10 mouse cellular contexts compared by ENCODE assay signal in genomic region chr6:140509151-140509530, GRCm38 (mm10).
DNase-seq lines count a peak whose midpoint lies in the region; ATAC-seq and TF ChIP-seq lines count a peak whose summit lies in the region.
"Had no signal": no experiment of that assay in that cellular context is flagged by ENCODE, and none has a peak within 500 bp of the region (broad histone marks: within the 10 kb centered on the region; RNA-seq: fewer than 3 reads in every experiment).

No protein-coding gene starts in this region.

- DNase-seq in kidney, adult 2 months = no peak
- DNase-seq in kidney, postnatal 10 days = no peak
- DNase-seq in midbrain, embryonic 14.5 days = no peak
- DNase-seq in midbrain, postnatal 0 days (ENCODE audit: low spot score) = no peak
- no peak for DNase-seq in intestine, embryonic 14.5 days (ENCODE audit: low spot score)
- DNase-seq in thymus, postnatal 36 days = no peak
- DNase-seq: cerebellum, postnatal 36 days had no signal

- ATAC-seq in midbrain, embryonic 14.5 days (ENCODE audit: low FRiP score, low TSS enrichment) = no peak
- ATAC-seq in midbrain, postnatal 0 days (ENCODE audit: low FRiP score) = no peak
- peak; percentile 38 for ATAC-seq in intestine, embryonic 14.5 days (replicated peaks; ENCODE audit: low FRiP score, low TSS enrichment, low read depth)
- peak; percentile 32; the same call in 1 of the 2 replicates for ATAC-seq in stomach, embryonic 16.5 days (ENCODE audit: insufficient read depth, low FRiP score)
- ATAC-seq in erythroid progenitor cell, adult 5-6 weeks (replicated peaks; ENCODE audit: low FRiP score, poor library complexity, severe bottlenecking) = no peak
- ATAC-seq: inflammation-experienced regulatory T-cells, adult 6 months had no signal

- H3K27me3 ChIP-seq in kidney, adult 2 months (replicated peaks; ENCODE audit: control insufficient read depth, insufficient read depth, low read length) = no peaks in the 10 kb centered on the region
- H3K27me3 ChIP-seq in midbrain, embryonic 14.5 days (ENCODE audit: control insufficient read depth, insufficient read depth, low read length) = no peaks in the 10 kb centered on the region
- H3K27me3 ChIP-seq in midbrain, postnatal 0 days (ENCODE audit: insufficient read depth, low read length) = no peaks in the 10 kb centered on the region
- no peaks in the 10 kb centered on the region for H3K27me3 ChIP-seq in intestine, embryonic 14.5 days (replicated peaks; ENCODE audit: control insufficient read depth, insufficient read depth, low read length)
- no peaks in the 10 kb centered on the region for H3K27me3 ChIP-seq in stomach, embryonic 16.5 days (ENCODE audit: control insufficient read depth, insufficient read depth, low read length)

- peak overlapping the region; percentile 59; the same call in 1 of the 2 replicates for H3K27ac ChIP-seq in kidney, adult 2 months (ENCODE audit: insufficient read depth, low read depth, low read length)
- peak overlapping the region; percentile 32 for H3K27ac ChIP-seq in midbrain, embryonic 14.5 days (replicated peaks; ENCODE audit: low read depth, low read length)
- H3K27ac ChIP-seq in midbrain, postnatal 0 days (ENCODE audit: low read depth, low read length) = no peak overlapping the region
- H3K27ac ChIP-seq in intestine, embryonic 14.5 days (ENCODE audit: low read depth) = 0 out of 2 replicates have a peak overlapping the region, but pooled peaks have one; percentile 16
- peak overlapping the region; percentile 15; the same call in 1 of the 2 replicates for H3K27ac ChIP-seq in stomach, embryonic 16.5 days (ENCODE audit: low read length)

- 41% methylated on average over 9 of the region's 9 CpGs for WGBS in kidney, adult 2 months
- 76% methylated on average over 9 of the region's 9 CpGs for WGBS in midbrain, embryonic 14.5 days
- WGBS in midbrain, postnatal 0 days = 78% methylated on average over 9 of the region's 9 CpGs
- 27% methylated on average over 9 of the region's 9 CpGs for WGBS in intestine, embryonic 14.5 days
- 39% methylated on average over 9 of the region's 9 CpGs for WGBS in stomach, embryonic 16.5 days

- H3K36me3 ChIP-seq in kidney, adult 2 months (ENCODE audit: control insufficient read depth, insufficient read depth, low read length) = no peaks in the 10 kb centered on the region
- H3K36me3 ChIP-seq in midbrain, embryonic 14.5 days (ENCODE audit: control insufficient read depth, insufficient read depth, low read length) = no peaks in the 10 kb centered on the region
- no peaks in the 10 kb centered on the region for H3K36me3 ChIP-seq in midbrain, postnatal 0 days (ENCODE audit: insufficient read depth, low read length)
- no peaks in the 10 kb centered on the region for H3K36me3 ChIP-seq in intestine, embryonic 14.5 days (ENCODE audit: control insufficient read depth, insufficient read depth, low read length)
- no peaks in the 10 kb centered on the region for H3K36me3 ChIP-seq in stomach, embryonic 16.5 days (ENCODE audit: control insufficient read depth, insufficient read depth, low read length)

- TF ChIP-seq POLR2A in kidney, adult 2 months (IDR thresholded peaks at IDR 0.05; ENCODE audit: low read depth, low read length) = no peak

- no peak for TF ChIP-seq CTCF in kidney, adult 2 months (conservative IDR thresholded peaks at IDR 0.05; ENCODE audit: insufficient read depth, insufficient read length, low read depth, low read length)
- TF ChIP-seq CTCF in midbrain, postnatal 0 days (IDR thresholded peaks at IDR 0.05) = no peak

- H3K9me3 ChIP-seq in midbrain, embryonic 14.5 days (ENCODE audit: control insufficient read depth, low read length) = no peaks in the 10 kb centered on the region
- no peaks in the 10 kb centered on the region for H3K9me3 ChIP-seq in midbrain, postnatal 0 days (ENCODE audit: low read length)
- no peaks in the 10 kb centered on the region for H3K9me3 ChIP-seq in intestine, embryonic 14.5 days (ENCODE audit: control insufficient read depth, low read length)
- no peaks in the 10 kb centered on the region for H3K9me3 ChIP-seq in stomach, embryonic 16.5 days (replicated peaks; ENCODE audit: control insufficient read depth, low read length)

- H3K4me2 ChIP-seq in midbrain, embryonic 14.5 days (ENCODE audit: low read length) = no peak overlapping the region
- H3K4me2 ChIP-seq in midbrain, postnatal 0 days (ENCODE audit: low read depth, low read length, poor library complexity, severe bottlenecking) = no peak overlapping the region
- no peak overlapping the region for H3K4me2 ChIP-seq in intestine, embryonic 14.5 days (ENCODE audit: low read length)
- no peak overlapping the region for H3K4me2 ChIP-seq in stomach, embryonic 16.5 days (ENCODE audit: low read depth, low read length)

- no peak overlapping the region for H3K9ac ChIP-seq in midbrain, embryonic 14.5 days (replicated peaks; ENCODE audit: low read length)
- no peak overlapping the region for H3K9ac ChIP-seq in midbrain, postnatal 0 days (replicated peaks; ENCODE audit: low read length, poor library complexity, severe bottlenecking)
- no peak overlapping the region for H3K9ac ChIP-seq in intestine, embryonic 14.5 days (ENCODE audit: low read length)
- H3K9ac ChIP-seq in stomach, embryonic 16.5 days (ENCODE audit: low read length) = no peak overlapping the region

- H3K4me3 ChIP-seq in kidney, adult 2 months (ENCODE audit: insufficient read depth, low read depth, low read length) = no peak overlapping the region
- no peak overlapping the region for H3K4me3 ChIP-seq in midbrain, embryonic 14.5 days (replicated peaks; ENCODE audit: low read depth, low read length)
- H3K4me3 ChIP-seq in midbrain, postnatal 0 days (ENCODE audit: low read depth, low read length) = no peak overlapping the region
- H3K4me3 ChIP-seq in intestine, embryonic 14.5 days (ENCODE audit: low read depth, low read length) = no peak overlapping the region
- no peak overlapping the region for H3K4me3 ChIP-seq in stomach, embryonic 16.5 days (replicated peaks; ENCODE audit: low read length)

- H3K4me1 ChIP-seq in kidney, adult 2 months (ENCODE audit: control insufficient read depth, insufficient read depth, low read length) = peaks cover 17% of the 10 kb centered on the region; the same call in 1 of the 2 replicates
- peaks cover 17% of the 10 kb centered on the region for H3K4me1 ChIP-seq in midbrain, embryonic 14.5 days (ENCODE audit: control insufficient read depth, insufficient read depth, low read length)
- peaks cover under 1% of the 10 kb centered on the region; the same call in 1 of the 2 replicates for H3K4me1 ChIP-seq in midbrain, postnatal 0 days (ENCODE audit: insufficient read depth, low read length)
- H3K4me1 ChIP-seq in intestine, embryonic 14.5 days (replicated peaks; ENCODE audit: control insufficient read depth, insufficient read depth, low read length) = peaks cover 31% of the 10 kb centered on the region
- H3K4me1 ChIP-seq in stomach, embryonic 16.5 days (ENCODE audit: control insufficient read depth, insufficient read depth, low read length) = peaks cover 34% of the 10 kb centered on the region

Comparison
In these comparisons a context has a peak if more than half of its experiments do, and no peak if none do; other contexts are left out.
1. ATAC-seq: peak in intestine, embryonic 14.5 days (single experiment) and stomach, embryonic 16.5 days (single experiment); none in midbrain, embryonic 14.5 days (single experiment), midbrain, postnatal 0 days (single experiment) and erythroid progenitor cell, adult 5-6 weeks (single experiment).